Mouse (Mus musculus) hindbrain, postnatal 0 days (tissue): ENCODE data around the gene Macrod2. TPM values are rescaled to one million over a fixed set of nuclear protein-coding genes. Genes with fewer than 3 reads are reported as not detected.
A peak's percentile ranks its signal among the peaks of the same experiment; 100 is the strongest.

Source experiments
- ATAC-seq: fragments of 200-750 bp; cut with Nextera tagmentation; 2 replicates; pipeline ENCODE4 v1.8.0; 2017; ENCODE audit warnings: mild to moderate bottlenecking, moderate TSS enrichment, moderate library complexity
- DNase-seq: peaks from one replicate; pipeline ENCODE4 v3.0.0-alpha.2; 2015; ENCODE audit warnings: low spot score
- H3K27ac ChIP-seq: fragments of 300-500 bp; sonication (generic); 2 replicates; pipeline ENCODE4 v1.5.1; 2014; ENCODE audit warnings: mild to moderate bottlenecking
- H3K27me3 ChIP-seq: fragments of 300-500 bp; sonication (generic); 2 replicates; pipeline ENCODE4 v1.6.1; 2014; ENCODE audit warnings: low read length, mixed read lengths; ENCODE audit not compliant: insufficient read depth
- H3K36me3 ChIP-seq: fragments of 300-500 bp; sonication (generic); 2 replicates; pipeline ENCODE4 v1.6.1; 2014; ENCODE audit warnings: low read length, mixed read lengths; ENCODE audit not compliant: insufficient read depth
- H3K4me1 ChIP-seq: fragments of 300-500 bp; sonication (generic); 2 replicates; pipeline ENCODE4 v1.6.1; 2014; ENCODE audit warnings: antibody characterized with exemption, low read length, mixed read lengths; ENCODE audit not compliant: insufficient read depth
- H3K4me2 ChIP-seq: fragments of 300-500 bp; sonication (generic); 2 replicates; pipeline ENCODE4 v1.6.1; 2014; ENCODE audit warnings: low read depth, mild to moderate bottlenecking, low read length, moderate library complexity, mixed read lengths
- H3K4me3 ChIP-seq: fragments of 300-500 bp; sonication (generic); 2 replicates; pipeline ENCODE4 v1.5.1; 2014; ENCODE audit warnings: low read length
- H3K9ac ChIP-seq: fragments of 300-500 bp; sonication (generic); replicated peaks from 2 replicates; pipeline ENCODE4 v1.6.1; 2014; ENCODE audit warnings: mild to moderate bottlenecking, low read length, moderate library complexity, mixed read lengths
- H3K9me3 ChIP-seq: fragments of 300-500 bp; sonication (generic); 2 replicates; pipeline ENCODE4 v1.6.1; 2016; ENCODE audit warnings: low read length, mixed read lengths
- CTCF ChIP-seq: IDR thresholded peaks from 2 replicates; pipeline ENCODE4 v1.5.1; 2016; ENCODE audit warnings: antibody characterized with exemption, control low read depth, low read depth
- WGBS: fragments of 180-500 bp; shearing (Covaris S2); extraction: QIAGEN DNeasy Blood & Tissue Kit; methylation state at CpG from one replicate; pipeline ENCODE4 v1.1.7; 2014; 5-methylcytosine and 5-hydroxymethylcytosine counted together
- polyA plus RNA-seq: library from polyadenylated mRNA; unstranded; fragments of >200 nt; fragmentation: Nextera tagmentation; extraction: Ambion mirVana; gene quantifications from 2 replicates; pipeline ENCODE4 v1.2.1, GENCODE M21; 2015
- total RNA-seq: library from RNA; depleted of rRNA; stranded (reverse); fragments of >200 nt; gene quantifications from 2 replicates; pipeline ENCODE4 v1.2.3, GENCODE M21; 2014

Gene Macrod2
- total and polyA plus RNA-seq, 2 experiments from 2014 or later, result 18.3 to 60.0 TPM

GRCm38 (mm10) chr2:141408766-141409165, 1013.7 kb downstream of the Macrod2 start:
- no peaks in the 10 kb centered on the region for H3K27me3 ChIP-seq
- no peaks in the 10 kb centered on the region for H3K9me3 ChIP-seq
- DNase-seq, result no peak
- 8% methylated on average over 2 of the region's 2 CpGs for whole genome bisulfite sequencing
- H3K9ac ChIP-seq, result no peak overlapping the region
- ATAC-seq, result no peak
- no peaks in the 10 kb centered on the region for H3K36me3 ChIP-seq
- no peak overlapping the region for H3K4me2 ChIP-seq
- TF ChIP-seq CTCF, result no peak
- no peak overlapping the region for H3K4me3 ChIP-seq
- no peaks in the 10 kb centered on the region for H3K4me1 ChIP-seq
- no peak overlapping the region for H3K27ac ChIP-seq

- Histone ChIP-seq H3K4me2 (no peak overlapping the region), H3K27ac (no peak overlapping the region), H3K9ac (no peak overlapping the region), H3K27me3 (no peaks in the 10 kb centered on the region), H3K4me1 (no peaks in the 10 kb centered on the region; the same call in 1 of the 2 replicates), H3K4me3 (no peak overlapping the region), H3K36me3 (no peaks in the 10 kb centered on the region), H3K9me3 (no peaks in the 10 kb centered on the region)
- no peak for TF ChIP-seq CTCF
- ATAC-seq (no peak), DNase-seq (no peak)
These were observed 1021.3 kb downstream of the Macrod2 start for GRCm38 (mm10) chr2:141416436-141416835.

GRCm38 (mm10) chr2:141416855-141417544, 1021.9 kb downstream of the Macrod2 start:
- 33% methylated on average over 8 of the region's 8 CpGs for WGBS
- no peaks in the 10 kb centered on the region for H3K36me3 ChIP-seq
- H3K27ac ChIP-seq, result no peak overlapping the region
- no peak overlapping the region for H3K4me2 ChIP-seq
- no peaks in the 10 kb centered on the region for H3K9me3 ChIP-seq
- ATAC-seq (no peak), DNase-seq (peak; percentile 18)
- no peak overlapping the region for H3K4me3 ChIP-seq
- H3K9ac ChIP-seq, result no peak overlapping the region
- no peaks in the 10 kb centered on the region for H3K27me3 ChIP-seq
- H3K4me1 ChIP-seq, result no peaks in the 10 kb centered on the region; the same call in 1 of the 2 replicates
- no peak for TF ChIP-seq CTCF

GRCm38 (mm10) chr2:141419806-141420205, 1024.7 kb downstream of the Macrod2 start:
- Histone ChIP-seq H3K4me3 (no peak overlapping the region), H3K27me3 (no peaks in the 10 kb centered on the region), H3K4me1 (no peaks in the 10 kb centered on the region; the same call in 1 of the 2 replicates), H3K36me3 (no peaks in the 10 kb centered on the region), H3K4me2 (no peak overlapping the region), H3K9ac (no peak overlapping the region), H3K9me3 (no peaks in the 10 kb centered on the region), H3K27ac (no peak overlapping the region)
- DNase-seq (no peak), ATAC-seq (no peak)
- no peak for TF ChIP-seq CTCF
- 73% methylated on average over 1 of the region's 1 CpGs for WGBS

GRCm38 (mm10) chr2:141434084-141434483, 1039.0 kb downstream of the Macrod2 start:
- no peak for ATAC-seq
- no peak for DNase-seq
- Histone ChIP-seq H3K4me1 (no peaks in the 10 kb centered on the region), H3K9ac (no peak overlapping the region), H3K36me3 (no peaks in the 10 kb centered on the region), H3K9me3 (no peaks in the 10 kb centered on the region), H3K4me3 (no peak overlapping the region), H3K27me3 (no peaks in the 10 kb centered on the region), H3K27ac (no peak overlapping the region), H3K4me2 (no peak overlapping the region)
- WGBS, result 79% methylated on average over 5 of the region's 5 CpGs
- TF ChIP-seq CTCF, result no peak

GRCm38 (mm10) chr2:141434731-141435570, 1039.8 kb downstream of the Macrod2 start:
- Histone ChIP-seq H3K4me2 (peak overlapping the region; percentile 40), H3K4me3 (no peak overlapping the region), H3K27ac (no peak overlapping the region), H3K9ac (no peak overlapping the region), H3K4me1 (no peaks in the 10 kb centered on the region), H3K27me3 (no peaks in the 10 kb centered on the region), H3K9me3 (no peaks in the 10 kb centered on the region), H3K36me3 (no peaks in the 10 kb centered on the region)
- peak; percentile 74 for DNase-seq
- WGBS, result 40% methylated on average over 16 of the region's 16 CpGs
- TF ChIP-seq CTCF, result no peak
- ATAC-seq, result no peak
